Mouse (Mus musculus): ENCODE measurements around the gene St6galnac1.

GRCm38 (mm10) chr11:116801106-116801505 lies 25.8 kb upstream of the St6galnac1 start:
- TF ChIP-seq POLR2A (IDR thresholded peaks at IDR 0.05; ENCODE audit: control insufficient read depth, extremely low read depth, insufficient read depth, low read length, poor library complexity) (no peak), CTCF (IDR thresholded peaks at IDR 0.05; ENCODE audit: borderline replicate concordance, control insufficient read depth, extremely low read depth, insufficient read depth, low read length, poor library complexity) (no peak)

All from thymus, adult 2 months (tissue).